Mouse (Mus musculus) bone marrow macrophage, adult 2 months (primary cell): ENCODE results near the gene Jak2.

Experiments
- CTCF ChIP-seq: IDR thresholded peaks from 2 replicates; pipeline ENCODE4 v1.5.1; 2012; ENCODE audit warnings: low read depth, mild to moderate bottlenecking, low read length, moderate library complexity
- POLR2A ChIP-seq: IDR thresholded peaks from 2 replicates; pipeline ENCODE4 v1.6.1; 2012; ENCODE audit warnings: mild to moderate bottlenecking, low read depth, low read length, borderline replicate concordance

GRCm38 (mm10) chr19:29255327-29256027, 3.8 kb downstream of the Jak2 start:
- TF ChIP-seq POLR2A (no peak), CTCF (no peak)
